Mouse (Mus musculus) cerebellum, postnatal 14 days (tissue): ENCODE data around the gene Fto.

Experiments used
- DNase-seq, 2 experiments: peaks; one replicate each; pipeline ENCODE4 v3.0.0; 2021; ENCODE audit warnings: mixed read lengths in 2 of 2

Gene Fto

GRCm38 (mm10) chr8:91571978-91572377, 258.7 kb downstream of the Fto start:
- no peak for DNase-seq

- DNase-seq = no peak
These were observed 259.3 kb downstream of the Fto start for GRCm38 (mm10) chr8:91572630-91573029.

- DNase-seq = no peak
These were observed 262.3 kb downstream of the Fto start for GRCm38 (mm10) chr8:91575576-91575975.

- no peak for DNase-seq
These were observed 263.0 kb downstream of the Fto start for GRCm38 (mm10) chr8:91576086-91576917.

- DNase-seq = no peak
These were observed 263.6 kb downstream of the Fto start for GRCm38 (mm10) chr8:91576918-91577241.

GRCm38 (mm10) chr8:91577605-91578004, 264.3 kb downstream of the Fto start:
- DNase-seq = no peak

GRCm38 (mm10) chr8:91584620-91585415, 271.5 kb downstream of the Fto start:
- DNase-seq = no peak

- DNase-seq = no peak
These were observed 279.2 kb downstream of the Fto start for GRCm38 (mm10) chr8:91592436-91593105.

GRCm38 (mm10) chr8:91593202-91593781, 280.0 kb downstream of the Fto start:
- no peak for DNase-seq

- no peak for DNase-seq
These were observed 286.1 kb downstream of the Fto start for GRCm38 (mm10) chr8:91599349-91599837.

- no peak for DNase-seq
These were observed 290.4 kb downstream of the Fto start for GRCm38 (mm10) chr8:91603751-91604150.

GRCm38 (mm10) chr8:91605901-91606300, 292.6 kb downstream of the Fto start:
- no peak for DNase-seq

- DNase-seq = peak; percentile 38 to 46
These were observed 293.8 kb downstream of the Fto start for GRCm38 (mm10) chr8:91607091-91607490.

GRCm38 (mm10) chr8:91611191-91611590, 297.9 kb downstream of the Fto start:
- no peak for DNase-seq

- DNase-seq = no peak
These were observed 298.5 kb downstream of the Fto start for GRCm38 (mm10) chr8:91611723-91612362.

- DNase-seq = no peak
These were observed 299.2 kb downstream of the Fto start for GRCm38 (mm10) chr8:91612387-91613130.

GRCm38 (mm10) chr8:91613603-91614002, 300.3 kb downstream of the Fto start:
- no peak for DNase-seq

GRCm38 (mm10) chr8:91615196-91615595, 301.9 kb downstream of the Fto start:
- DNase-seq = no peak

GRCm38 (mm10) chr8:91615781-91616683, 302.7 kb downstream of the Fto start:
- no peak for DNase-seq

GRCm38 (mm10) chr8:91617772-91618171, 304.4 kb downstream of the Fto start:
- DNase-seq = no peak

- DNase-seq = no peak
These were observed 309.4 kb downstream of the Fto start for GRCm38 (mm10) chr8:91622757-91623156.
